Mouse (Mus musculus): ENCODE measurements around the gene Orc1. TPM values are rescaled to one million over a fixed set of nuclear protein-coding genes. Genes with fewer than 3 reads are reported as not detected.

The Orc1 gene
- total RNA-seq, 2 experiments from 2014 or later, result 0.12 TPM; not detected in 1

DNA sequence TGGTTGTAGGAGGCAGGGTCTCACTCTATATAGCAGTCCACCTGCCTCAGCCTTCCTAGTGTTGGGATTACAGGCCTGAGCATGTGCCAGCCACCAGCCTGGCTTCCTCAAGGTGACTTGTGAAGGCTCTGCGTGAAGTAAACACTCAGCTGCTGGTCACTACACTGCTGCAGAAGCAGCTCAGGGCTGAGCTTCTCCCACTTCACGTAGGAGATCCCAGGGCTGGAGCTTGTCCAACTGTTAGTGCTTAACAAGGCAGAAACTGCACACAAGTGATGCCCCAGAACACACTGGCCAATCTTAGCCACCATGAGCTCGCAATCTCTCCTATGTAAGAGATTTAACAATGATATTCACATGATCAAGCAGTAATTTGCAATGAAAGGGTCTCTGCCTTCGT, 55.5 kb downstream of the Orc1 start:
- no peak for DNase-seq (ENCODE audit: low spot score in 2 of 2)

GRCm38 (mm10) chr4:108635101-108635500, 55.9 kb downstream of the Orc1 start:
- no peak for DNase-seq (ENCODE audit: low spot score in 2 of 2)

DNA sequence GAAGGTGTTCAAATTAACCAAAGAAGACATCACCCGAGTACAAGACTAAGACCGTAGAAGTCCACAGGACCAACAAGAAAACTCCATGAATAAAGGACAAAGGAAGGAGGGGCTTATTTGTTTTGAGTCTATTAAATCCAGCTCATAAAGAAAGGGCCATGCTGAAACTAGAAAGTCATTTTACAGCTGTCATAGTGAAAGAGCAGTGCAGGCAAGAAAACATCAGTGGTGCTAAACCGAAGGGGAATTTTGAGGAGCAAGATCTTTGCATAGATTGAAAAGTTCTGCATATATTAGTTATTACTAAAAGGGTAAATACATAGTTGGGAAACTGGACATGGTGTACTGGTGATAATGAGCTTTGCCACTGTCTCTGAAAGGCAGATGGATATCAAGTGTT, 58.5 kb downstream of the Orc1 start:
- no peak for DNase-seq (ENCODE audit: low spot score in 2 of 2)

DNA sequence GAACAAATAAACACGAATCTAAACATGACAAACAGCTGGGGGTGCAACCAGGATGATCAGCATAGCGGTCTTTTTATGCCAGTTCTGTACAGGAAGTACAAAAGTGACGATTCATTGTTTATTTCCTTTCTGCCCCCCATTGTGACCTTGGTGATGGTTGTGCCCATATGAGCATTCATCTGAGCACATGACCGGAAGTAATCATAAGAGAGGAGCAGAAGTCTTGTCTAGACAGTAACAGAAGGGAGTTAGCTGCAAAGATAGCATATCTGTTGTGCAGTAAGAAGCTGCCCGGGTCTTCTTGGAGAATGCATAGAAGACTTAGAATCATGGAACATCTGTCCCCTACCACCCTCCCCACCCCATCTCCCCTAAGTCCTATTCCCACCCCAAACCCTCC, 59.5 kb downstream of the Orc1 start:
- DNase-seq (ENCODE audit: low spot score in 2 of 2), result no peak

DNA sequence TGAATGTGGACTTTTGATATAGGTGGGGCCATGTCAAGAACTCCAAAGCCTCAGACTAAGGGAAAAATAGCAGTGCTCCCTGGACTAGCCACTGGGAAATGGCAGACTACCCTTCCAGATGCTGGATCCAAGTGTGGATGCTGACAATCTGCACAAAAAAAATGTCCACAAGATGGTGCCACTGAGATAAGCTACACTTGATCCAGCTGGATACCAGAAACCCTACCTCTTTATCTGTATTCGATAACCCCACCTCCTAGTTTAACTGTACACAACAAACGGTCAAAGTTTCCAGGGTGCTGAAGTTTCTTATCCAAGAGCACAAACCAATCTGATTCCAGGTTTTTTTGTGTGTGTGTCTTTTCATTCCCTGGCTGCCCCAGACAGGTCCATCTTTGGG, 85.2 kb downstream of the Orc1 start:
- DNase-seq (ENCODE audit: low spot score in 2 of 2), result no peak

Other genes with a start within 250 kb of the Orc1 start
- not detected for gene Shisal2a, start 196.1 kb upstream of the Orc1 start, total RNA-seq (2021)
- gene Gpx7, start 172.5 kb upstream of the Orc1 start, total RNA-seq (2021), result 1 to 10 TPM; 3.5 to 5.3 TPM
- gene Tut4, start 120.0 kb upstream of the Orc1 start, total RNA-seq (2021), result 10 to 100 TPM; 29.3 to 38.3 TPM
- gene Prpf38a, start 87 bp upstream of the Orc1 start, total RNA-seq (2021), result 10 to 100 TPM; 29.4 TPM
- 10 to 100 TPM; 23.9 to 30.1 TPM for gene Cc2d1b, start 40.5 kb downstream of the Orc1 start, total RNA-seq (2021)
- 1 to 10 TPM in 1 of 2 experiments, under 1 TPM in 1; 0.91 to 1.8 TPM for gene 3110021N24Rik, start 140.2 kb downstream of the Orc1 start, total RNA-seq (2021)
- gene Zfyve9, start 201.4 kb downstream of the Orc1 start, total RNA-seq (2021), result 10 to 100 TPM; 72.4 to 73.0 TPM

Measured in left cerebral cortex, adult 18-20 months (tissue).